Mouse (Mus musculus) urinary bladder, postnatal 36 days (tissue): ENCODE data around the gene Tjp2.

ENCODE experiments used
- DNase-seq, 2 experiments: peaks; one replicate each; pipeline ENCODE4 v3.0.0; 2022; ENCODE audit warnings: low spot score in 2 of 2, mixed read lengths in 1 of 2

The Tjp2 gene

GRCm38 (mm10) chr19:24058851-24059250 is 166.0 kb downstream of the Tjp2 start:
- no peak for DNase-seq

GRCm38 (mm10) chr19:24058021-24058420 is 166.8 kb downstream of the Tjp2 start:
- no peak for DNase-seq

GRCm38 (mm10) chr19:24056880-24057279 is 167.9 kb downstream of the Tjp2 start:
- DNase-seq: no peak

GRCm38 (mm10) chr19:24054904-24055303 is 169.9 kb downstream of the Tjp2 start:
- no peak for DNase-seq

DNA sequence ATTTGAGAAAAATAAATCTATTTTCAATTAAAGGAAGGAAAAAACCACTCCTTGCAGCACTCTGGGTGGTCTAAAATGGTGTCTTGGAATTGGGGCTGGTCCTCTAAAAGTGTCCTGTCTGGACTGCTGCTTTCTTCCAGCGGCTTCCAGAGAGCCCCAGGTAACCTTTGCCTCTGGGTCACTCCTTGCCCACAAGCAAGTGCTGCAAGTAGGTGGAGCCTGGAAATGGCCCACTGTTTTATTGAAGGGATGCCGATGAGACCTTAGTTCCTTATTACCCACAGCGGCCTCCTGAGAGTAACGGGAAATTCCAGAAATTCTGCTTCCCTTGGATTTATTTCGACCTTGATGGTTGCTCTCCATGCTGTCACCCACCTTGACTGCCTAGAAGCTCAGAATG is 170.6 kb downstream of the Tjp2 start:
- DNase-seq: no peak

- no peak for DNase-seq
Observed at GRCm38 (mm10) chr19:24050514-24050913, 174.3 kb downstream of the Tjp2 start.

DNA sequence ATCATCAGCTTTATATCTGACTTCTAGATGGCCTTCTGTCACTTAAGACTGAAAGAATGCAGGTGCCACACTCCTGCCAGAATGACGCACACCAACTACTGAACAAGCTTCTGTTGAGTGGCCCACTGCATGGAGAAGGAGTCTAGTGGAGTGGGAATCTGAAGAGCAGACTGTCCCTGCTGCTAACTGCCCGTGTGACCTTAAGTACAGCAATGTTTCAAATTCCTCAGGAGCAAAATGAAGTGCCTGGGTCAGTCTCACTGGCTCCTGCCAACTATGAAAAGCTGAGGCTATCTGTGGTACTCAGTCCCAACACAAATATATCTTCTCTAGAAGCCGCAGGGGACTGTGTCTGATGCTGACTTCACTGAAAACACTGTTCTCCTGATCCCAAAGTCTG is 175.5 kb downstream of the Tjp2 start:
- no peak for DNase-seq

DNA sequence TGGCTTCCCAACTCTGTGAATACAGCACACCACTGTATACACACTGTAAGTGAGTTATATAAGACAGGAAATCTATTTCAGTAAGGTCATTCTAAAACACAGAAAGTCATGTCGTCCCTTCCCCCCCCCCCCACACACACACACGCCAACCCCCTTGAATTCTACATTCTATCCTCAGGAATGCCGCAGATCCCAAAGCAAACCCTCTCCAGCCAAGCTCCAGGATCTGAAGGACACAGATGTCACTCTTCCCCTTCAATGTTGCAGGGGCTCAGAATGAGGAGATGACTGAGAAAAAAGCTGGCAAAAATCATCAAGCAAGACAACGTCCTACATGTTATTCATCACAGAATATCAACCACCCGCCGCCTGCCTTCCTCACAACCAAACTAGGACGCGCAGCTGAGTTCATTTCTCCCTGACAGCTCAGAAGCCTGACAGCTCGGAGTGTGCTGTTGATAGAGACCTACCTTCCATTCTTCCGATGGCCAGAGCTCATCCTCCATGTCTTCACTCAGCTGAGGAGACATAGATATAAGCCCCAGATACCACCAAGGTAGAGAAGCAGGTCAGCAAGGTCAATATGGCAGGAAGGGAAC is 178.3 kb downstream of the Tjp2 start:
- no peak for DNase-seq
